Mouse (Mus musculus) brain, embryonic 14.5 days (tissue): ENCODE results near the gene Isoc2b.

Experiments
- CTCF ChIP-seq: fragments of 200-500 bp; IDR thresholded peaks from 2 replicates; pipeline ENCODE4 v1.5.1; 2012; ENCODE audit warnings: inconsistent platforms, mild to moderate bottlenecking, moderate library complexity, borderline replicate concordance; ENCODE audit not compliant: insufficient read depth, insufficient read length; ENCODE audit errors: extremely low read depth
- POLR2A ChIP-seq: fragments of 200-500 bp; IDR thresholded peaks from 2 replicates; pipeline ENCODE4 v1.6.1; 2012; ENCODE audit warnings: mild to moderate bottlenecking, inconsistent platforms, borderline replicate concordance; ENCODE audit not compliant: poor library complexity, insufficient read depth, insufficient read length, severe bottlenecking; ENCODE audit errors: extremely low read depth

DNA sequence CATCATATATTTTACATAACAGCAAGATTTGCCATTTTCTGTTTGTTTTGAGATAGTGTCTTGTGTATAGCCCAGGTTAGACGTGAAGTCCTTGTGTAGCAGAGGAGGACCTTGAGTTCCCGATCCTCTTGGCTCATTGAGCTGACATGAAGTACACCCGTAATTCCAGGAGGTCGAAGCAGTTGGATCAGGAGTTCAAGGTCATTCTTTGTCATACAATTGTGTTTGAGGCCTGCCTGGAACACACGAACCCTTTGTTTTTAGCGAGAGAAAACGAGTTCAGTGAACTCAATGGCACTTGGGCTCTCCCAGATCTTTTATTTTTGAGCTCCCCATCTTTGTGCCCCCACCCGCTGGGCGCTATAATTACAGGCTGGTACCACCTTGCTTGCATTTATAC, 32.3 kb upstream of the Isoc2b start:
- no peak for TF ChIP-seq POLR2A
- TF ChIP-seq CTCF = no peak
